Mouse (Mus musculus) kidney, adult 2 months (tissue): ENCODE data around the gene Sufu.
A peak's percentile ranks its signal among the peaks of the same experiment; 100 is the strongest.

Experiments
- CTCF ChIP-seq: fragments of 200-500 bp; conservative IDR thresholded peaks from 2 replicates; pipeline ENCODE4 v1.5.1; 2011; ENCODE audit warnings: low read depth, mild to moderate bottlenecking, control low read depth, low read length, moderate library complexity, mixed read lengths; ENCODE audit not compliant: insufficient read depth, insufficient read length
- POLR2A ChIP-seq: fragments of 200-500 bp; IDR thresholded peaks from one replicate; pipeline ENCODE4 v1.6.1; 2011; ENCODE audit warnings: low read depth, low read length, control low read depth

DNA sequence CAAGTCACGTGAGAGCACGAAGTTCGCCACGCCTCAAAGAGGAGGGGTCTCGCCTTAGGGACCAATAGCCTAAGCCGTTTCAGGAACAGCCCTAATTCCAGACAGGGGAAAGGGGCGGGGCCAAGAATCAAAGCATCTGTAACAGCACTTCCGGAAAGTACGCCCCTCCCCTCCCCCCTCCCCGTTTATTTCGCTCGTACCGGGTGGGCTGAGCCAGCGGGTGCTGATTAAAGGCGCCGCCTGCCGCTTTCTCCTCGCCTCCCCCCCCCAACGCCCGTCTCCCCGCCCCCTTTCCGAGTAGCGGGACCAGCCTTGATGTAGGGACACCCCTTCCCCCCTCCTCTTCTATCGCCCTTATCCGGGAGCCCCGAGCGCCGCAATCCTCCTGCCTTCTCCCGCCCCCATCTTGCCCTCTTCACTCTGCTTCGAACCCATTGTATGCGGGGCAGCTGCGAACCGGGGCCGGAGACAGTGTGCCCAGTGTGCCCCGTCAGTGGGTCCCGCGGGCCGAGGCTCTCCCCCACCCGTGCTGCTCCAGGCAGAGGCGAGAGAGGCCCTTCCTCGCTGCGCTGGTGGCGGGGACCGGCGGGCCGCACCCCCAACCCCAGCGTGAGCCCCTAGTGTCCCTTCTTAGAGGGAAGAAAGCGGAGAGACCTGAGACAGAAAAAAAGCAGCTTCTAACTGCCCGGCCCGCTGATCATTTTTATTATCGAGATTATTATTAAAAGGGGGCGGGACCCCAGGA is 103.3 kb downstream of the Sufu start:
- TF ChIP-seq POLR2A (peak; percentile 17), CTCF (no peak)
